Mouse (Mus musculus): ENCODE measurements around the gene Atg5.

DNA sequence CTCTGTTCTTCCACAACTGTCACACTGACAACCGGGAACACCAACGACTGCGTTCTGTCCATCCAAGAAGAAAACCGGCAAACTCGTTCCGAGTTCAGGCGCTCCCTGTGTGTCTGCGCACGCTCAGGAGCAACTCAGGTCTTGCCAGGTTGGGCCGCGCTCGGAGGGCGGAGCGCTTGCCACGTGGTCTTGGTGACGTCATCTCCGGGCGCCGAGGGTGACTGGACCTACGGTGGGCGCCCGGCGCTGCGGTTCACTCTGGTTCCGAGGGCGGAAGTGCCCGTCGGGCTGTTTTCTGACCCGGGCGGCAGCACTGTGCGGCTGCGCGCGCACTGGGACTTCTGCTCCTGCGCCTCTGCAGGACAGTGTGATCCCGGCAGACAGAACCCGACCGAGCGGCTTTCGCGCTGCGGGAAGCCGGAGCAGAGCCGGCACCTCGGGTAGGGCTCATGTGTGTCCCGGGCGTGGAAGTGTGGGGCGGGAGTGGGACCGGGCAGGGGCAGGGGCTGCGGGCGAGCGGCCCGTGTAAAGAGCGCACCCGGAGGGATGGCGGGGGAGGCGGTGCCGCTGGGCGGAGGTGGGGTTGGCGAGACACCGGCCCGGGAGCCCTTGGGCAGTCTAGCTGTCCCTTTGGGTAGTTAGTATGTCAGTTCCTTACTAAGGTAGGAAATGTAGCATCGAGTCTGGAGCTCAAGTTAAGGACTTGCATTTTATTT lies at the start of gene Atg5:
- TF ChIP-seq POLR2A (IDR thresholded peaks at IDR 0.05; ENCODE audit: low read depth, low read length) (peak; percentile 95), CTCF (IDR thresholded peaks at IDR 0.05; ENCODE audit: borderline replicate concordance, insufficient read depth, low read length) (no peak)

Data from embryonic fibroblast, embryonic 13.5 days (primary cell).